Mouse (Mus musculus) hindbrain, embryonic 12.5 days (tissue): ENCODE results near the gene Hist1h2af. TPM values are rescaled to one million over a fixed set of nuclear protein-coding genes. Genes with fewer than 3 reads are reported as not detected.
"Not testable (repeated sequence)": the region's sequence is repeated elsewhere in the genome, so short reads cannot be mapped to it uniquely, and the experiment has no call there.

ENCODE experiments used
- ATAC-seq: fragments of 200-750 bp; cut with Nextera tagmentation; 2 replicates; pipeline ENCODE4 v1.8.0; 2017; ENCODE audit warnings: moderate TSS enrichment; ENCODE audit not compliant: low FRiP score
- H3K27ac ChIP-seq: fragments of 300-500 bp; sonication (generic); 2 replicates; pipeline ENCODE4 v1.5.1; 2016; ENCODE audit warnings: mild to moderate bottlenecking
- H3K27me3 ChIP-seq: fragments of 300-500 bp; sonication (generic); 2 replicates; pipeline ENCODE4 v1.6.1; 2016; ENCODE audit warnings: mild to moderate bottlenecking
- H3K36me3 ChIP-seq: fragments of 300-500 bp; sonication (generic); 2 replicates; pipeline ENCODE4 v1.6.1; 2016; ENCODE audit warnings: mild to moderate bottlenecking
- H3K4me1 ChIP-seq: fragments of 300-500 bp; sonication (generic); 2 replicates; pipeline ENCODE4 v1.6.1; 2016
- H3K4me2 ChIP-seq: fragments of 300-500 bp; sonication (generic); replicated peaks from 2 replicates; pipeline ENCODE4 v1.6.1; 2016; ENCODE audit warnings: mild to moderate bottlenecking
- H3K4me3 ChIP-seq: fragments of 300-500 bp; sonication (generic); 2 replicates; pipeline ENCODE4 v1.5.1; 2016; ENCODE audit warnings: mild to moderate bottlenecking
- H3K9ac ChIP-seq: fragments of 300-500 bp; sonication (generic); 2 replicates; pipeline ENCODE4 v1.6.1; 2016; ENCODE audit warnings: mild to moderate bottlenecking, moderate library complexity
- H3K9me3 ChIP-seq: fragments of 300-500 bp; sonication (generic); replicated peaks from 2 replicates; pipeline ENCODE4 v1.6.1; 2016; ENCODE audit warnings: mild to moderate bottlenecking
- WGBS: fragments of 180-500 bp; shearing (Covaris S2); methylation state at CpG from one replicate; pipeline ENCODE4 v1.1.7; 2016; 5-methylcytosine and 5-hydroxymethylcytosine counted together
- polyA plus RNA-seq: library from polyadenylated mRNA; unstranded; fragments of >200 nt; fragmentation: Nextera tagmentation; extraction: Ambion mirVana; gene quantifications from 2 replicates; pipeline ENCODE4 v1.2.1, GENCODE M21; 2016

Hist1h2af gene
- polyA plus RNA-seq, 1 experiment from 2014 or later, result 5.2 TPM

DNA sequence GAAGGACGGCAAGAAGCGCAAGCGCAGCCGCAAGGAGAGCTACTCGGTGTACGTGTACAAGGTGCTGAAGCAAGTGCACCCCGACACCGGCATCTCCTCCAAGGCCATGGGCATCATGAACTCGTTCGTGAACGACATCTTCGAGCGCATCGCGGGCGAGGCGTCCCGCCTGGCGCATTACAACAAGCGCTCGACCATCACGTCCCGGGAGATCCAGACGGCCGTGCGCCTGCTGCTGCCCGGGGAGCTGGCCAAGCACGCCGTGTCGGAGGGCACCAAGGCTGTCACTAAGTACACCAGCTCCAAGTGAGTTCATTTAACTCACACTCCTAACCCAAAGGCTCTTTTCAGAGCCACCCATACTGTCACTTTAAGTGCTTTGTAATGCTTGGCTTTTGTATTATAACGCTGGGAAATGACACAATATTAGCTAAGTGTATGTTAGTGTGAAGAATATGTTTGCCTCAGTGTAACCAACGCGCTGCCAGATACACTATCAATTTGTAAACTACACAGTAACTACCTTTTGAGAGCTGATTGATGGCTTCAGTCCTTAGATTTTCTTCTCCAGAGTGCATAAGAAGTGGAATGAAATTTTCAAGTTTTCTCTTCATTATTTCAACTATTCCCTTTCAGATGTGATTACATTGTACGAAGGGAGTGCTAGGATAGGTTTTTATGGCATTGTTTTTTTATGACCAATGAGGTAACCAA is 38.0 kb downstream of the Hist1h2af start:
- Histone ChIP-seq H3K4me1 (peaks cover 26% of the 10 kb centered on the region), H3K27ac (peak overlapping the region; percentile 96), H3K4me3 (peak overlapping the region; percentile 45), H3K9ac (peak overlapping the region; percentile 71), H3K4me2 (peak overlapping the region; percentile 81)
- not testable (repeated sequence) for H3K9me3 ChIP-seq, ATAC-seq, H3K27me3 ChIP-seq, H3K36me3 ChIP-seq
- WGBS, result under 1% methylated on average over 17 of the region's 34 CpGs

DNA sequence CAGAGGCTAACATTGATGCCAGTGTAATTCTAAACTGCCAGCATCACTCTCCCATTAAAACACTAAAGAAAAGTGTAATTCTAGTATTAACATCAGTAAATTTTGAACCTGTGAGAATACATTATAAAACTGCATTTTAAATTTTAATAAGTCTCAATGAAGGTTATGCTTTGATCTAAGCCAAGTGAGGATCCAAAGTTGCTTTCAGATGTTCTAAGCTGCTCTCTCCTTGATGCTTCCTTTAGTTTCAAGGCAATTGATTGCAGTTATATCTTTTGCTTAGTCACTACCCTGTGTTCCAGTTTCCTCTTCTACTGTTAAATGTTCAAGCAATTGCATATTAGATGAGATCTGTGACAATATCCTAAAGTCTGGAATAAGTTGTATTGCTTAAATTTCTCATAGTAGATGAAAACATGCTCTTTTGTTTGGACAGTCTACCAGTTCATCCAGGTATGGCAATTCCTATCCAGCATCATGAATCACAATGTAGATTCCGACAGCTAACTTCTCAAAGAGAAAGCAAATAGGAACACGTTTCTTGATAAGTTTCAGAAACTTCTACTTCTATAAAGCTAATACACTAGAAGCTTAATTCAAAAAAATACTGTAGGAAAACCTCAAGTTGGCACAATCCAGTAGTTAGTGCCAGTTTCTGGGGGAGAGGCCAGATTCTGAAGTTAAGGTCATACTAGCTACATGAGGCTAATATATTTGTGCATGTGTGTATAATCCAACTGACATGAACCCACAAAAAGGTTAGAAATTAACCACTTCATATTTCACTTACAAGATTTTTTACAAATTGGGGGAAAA is 38.7 kb downstream of the Hist1h2af start:
- Histone ChIP-seq H3K4me3 (peak overlapping the region; percentile 45), H3K4me2 (peak overlapping the region; percentile 81), H3K27ac (peak overlapping the region; percentile 96), H3K36me3 (no peaks in the 10 kb centered on the region), H3K9me3 (no peaks in the 10 kb centered on the region), H3K27me3 (no peaks in the 10 kb centered on the region), H3K9ac (peak overlapping the region; percentile 71), H3K4me1 (peaks cover 34% of the 10 kb centered on the region)
- WGBS, result 44% methylated on average over 2 of the region's 2 CpGs
- ATAC-seq, result no peak

DNA sequence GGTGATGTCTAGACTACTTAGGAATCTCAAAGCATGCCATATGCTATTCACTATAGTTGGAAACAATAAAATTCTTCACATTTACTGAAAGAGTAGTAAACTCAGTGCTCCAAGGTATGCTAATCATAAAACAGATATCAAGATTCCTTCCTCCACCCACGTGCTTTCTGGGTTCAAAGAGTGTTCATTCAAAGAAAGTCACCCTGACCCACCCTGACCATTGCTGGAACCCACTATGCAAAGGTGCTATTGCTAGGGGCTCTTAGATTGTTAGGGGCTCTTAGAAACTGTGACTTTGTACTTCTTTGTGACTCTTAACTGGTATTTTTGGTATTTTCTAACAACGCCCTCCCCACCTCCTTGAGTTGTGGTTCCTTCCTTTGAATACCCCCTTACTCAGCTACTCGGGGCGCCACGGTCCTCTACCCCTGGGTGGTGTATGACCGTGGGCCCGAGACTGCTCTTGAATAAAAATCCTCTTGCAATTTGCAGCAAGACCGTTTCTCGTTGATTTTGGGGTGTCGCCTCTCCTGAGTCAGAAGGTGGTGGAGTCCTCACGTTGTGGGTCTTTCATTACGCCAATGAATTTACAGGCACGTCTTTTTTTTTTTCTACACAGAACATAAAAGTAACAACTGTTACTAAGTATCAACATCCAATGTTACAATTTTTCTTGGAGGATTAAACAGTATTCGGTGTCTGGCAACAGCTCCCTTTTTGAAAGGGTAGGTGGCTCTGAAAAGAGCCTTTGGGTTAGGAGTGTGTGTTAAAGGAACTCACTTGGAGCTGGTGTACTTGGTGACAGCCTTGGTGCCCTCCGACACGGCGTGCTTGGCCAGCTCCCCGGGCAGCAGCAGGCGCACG is 39.6 kb downstream of the Hist1h2af start:
- Histone ChIP-seq H3K27ac (peak overlapping the region; percentile 84), H3K4me1 (peaks cover 34% of the 10 kb centered on the region), H3K4me2 (peak overlapping the region; percentile 81), H3K9ac (peak overlapping the region; percentile 51), H3K4me3 (peak overlapping the region; percentile 45)
- not testable (repeated sequence) for H3K9me3 ChIP-seq, ATAC-seq, H3K27me3 ChIP-seq, H3K36me3 ChIP-seq
- 10% methylated on average over 20 of the region's 20 CpGs for WGBS

DNA sequence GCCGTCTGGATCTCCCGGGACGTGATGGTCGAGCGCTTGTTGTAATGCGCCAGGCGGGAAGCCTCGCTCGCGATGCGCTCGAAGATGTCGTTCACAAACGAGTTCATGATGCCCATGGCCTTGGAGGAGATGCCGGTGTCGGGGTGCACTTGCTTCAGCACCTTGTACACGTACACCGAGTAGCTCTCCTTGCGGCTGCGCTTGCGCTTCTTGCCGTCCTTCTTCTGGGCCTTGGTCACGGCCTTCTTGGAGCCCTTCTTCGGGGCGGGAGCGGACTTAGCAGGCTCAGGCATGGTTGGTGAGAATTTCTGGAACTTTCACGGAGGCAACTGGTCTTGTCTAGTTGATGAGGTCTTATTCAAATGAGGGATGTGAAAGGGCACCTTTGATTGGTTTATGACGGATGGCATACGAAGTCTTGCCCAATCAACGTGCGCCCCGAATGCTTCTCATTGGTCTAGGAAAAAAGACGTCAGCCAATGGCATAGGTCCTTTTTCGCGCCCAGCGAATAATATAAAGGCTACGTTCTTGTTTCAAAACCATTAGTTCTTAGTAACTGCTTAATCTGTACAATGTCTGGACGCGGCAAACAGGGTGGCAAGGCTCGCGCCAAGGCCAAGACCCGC is 40.3 kb downstream of the Hist1h2af start, which contains the start of the genes Hist1h2bf and Hist1h2ad:
Gene Hist1h2bf (minus strand): TSS at position 299 of the 627 bp plus-strand sequence.
Gene Hist1h2ad (plus strand): TSS at position 484 of the 627 bp plus-strand sequence.
- 1% methylated on average over 34 of the region's 42 CpGs for WGBS
- Histone ChIP-seq H3K4me3 (peak within 1 kb of the TSS; percentile 45), H3K4me1 (peaks cover 34% of the 10 kb centered on the region), H3K27ac (peak within 1 kb of the TSS; percentile 87), H3K4me2 (peak within 1 kb of the TSS; percentile 81), H3K9ac (peak within 1 kb of the TSS; percentile 51)
- H3K36me3 ChIP-seq, H3K27me3 ChIP-seq, H3K9me3 ChIP-seq: not testable (repeated sequence)
- peak; percentile 93 for ATAC-seq

DNA sequence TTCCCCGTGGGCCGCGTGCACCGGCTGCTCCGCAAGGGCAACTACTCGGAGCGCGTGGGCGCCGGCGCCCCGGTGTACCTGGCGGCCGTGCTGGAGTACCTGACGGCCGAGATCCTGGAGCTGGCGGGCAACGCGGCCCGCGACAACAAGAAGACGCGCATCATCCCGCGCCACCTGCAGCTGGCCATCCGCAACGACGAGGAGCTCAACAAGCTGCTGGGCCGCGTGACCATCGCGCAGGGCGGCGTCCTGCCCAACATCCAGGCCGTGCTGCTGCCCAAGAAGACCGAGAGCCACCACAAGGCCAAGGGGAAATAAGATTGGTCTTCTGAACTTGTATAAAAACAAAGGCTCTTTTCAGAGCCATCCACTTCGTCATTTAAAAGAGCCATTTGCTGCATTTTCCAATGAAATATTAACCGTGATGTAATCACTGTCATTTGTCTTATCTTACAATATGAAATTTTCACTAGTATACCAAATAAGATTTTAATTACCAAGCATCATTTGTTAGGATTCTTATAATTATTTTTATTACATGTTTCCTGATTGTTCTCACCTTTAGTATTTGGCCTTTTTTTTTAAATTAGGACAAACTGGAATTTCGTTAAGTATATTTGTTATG is 41.0 kb downstream of the Hist1h2af start:
- ATAC-seq, result peak; percentile 8
- not testable (repeated sequence) for H3K36me3 ChIP-seq, H3K9me3 ChIP-seq, H3K27me3 ChIP-seq, H3K9ac ChIP-seq
- 0% methylated on average over 12 of the region's 39 CpGs for WGBS
- Histone ChIP-seq H3K4me2 (peak overlapping the region; percentile 81), H3K4me1 (peaks cover 34% of the 10 kb centered on the region), H3K27ac (peak overlapping the region; percentile 87), H3K4me3 (peak overlapping the region; percentile 25)

DNA sequence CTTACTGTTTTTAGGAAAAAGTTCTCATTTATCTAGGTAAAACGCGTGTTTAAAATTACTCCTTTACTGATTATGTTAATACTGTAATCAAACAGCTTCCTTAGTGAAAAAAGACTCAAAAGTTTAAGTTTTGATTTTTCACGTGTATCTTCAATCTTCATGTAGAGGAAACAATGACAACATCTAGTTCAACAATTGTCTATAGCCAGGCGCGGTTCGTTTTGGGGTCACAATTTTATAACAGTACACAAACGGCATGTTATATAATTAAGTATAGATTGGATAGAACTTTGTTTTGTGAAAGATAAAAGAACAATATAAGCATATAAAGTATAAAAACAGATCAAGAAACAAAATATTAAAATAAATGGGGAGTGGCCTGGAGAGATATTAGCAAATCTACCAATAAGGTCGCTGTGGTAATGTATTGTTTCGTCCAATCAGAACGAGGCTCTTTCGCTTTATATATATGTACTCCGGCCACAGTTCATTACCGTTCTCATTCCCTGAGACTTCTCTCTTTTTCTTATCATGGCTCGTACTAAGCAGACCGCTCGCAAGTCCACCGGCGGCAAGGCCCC is 41.7 kb downstream of the Hist1h2af start, which contains the start of gene Hist1h3d:
Gene Hist1h3d (plus strand): TSS at position 493 of the 581 bp plus-strand sequence.
- under 1% methylated on average over 18 of the region's 18 CpGs for WGBS

DNA sequence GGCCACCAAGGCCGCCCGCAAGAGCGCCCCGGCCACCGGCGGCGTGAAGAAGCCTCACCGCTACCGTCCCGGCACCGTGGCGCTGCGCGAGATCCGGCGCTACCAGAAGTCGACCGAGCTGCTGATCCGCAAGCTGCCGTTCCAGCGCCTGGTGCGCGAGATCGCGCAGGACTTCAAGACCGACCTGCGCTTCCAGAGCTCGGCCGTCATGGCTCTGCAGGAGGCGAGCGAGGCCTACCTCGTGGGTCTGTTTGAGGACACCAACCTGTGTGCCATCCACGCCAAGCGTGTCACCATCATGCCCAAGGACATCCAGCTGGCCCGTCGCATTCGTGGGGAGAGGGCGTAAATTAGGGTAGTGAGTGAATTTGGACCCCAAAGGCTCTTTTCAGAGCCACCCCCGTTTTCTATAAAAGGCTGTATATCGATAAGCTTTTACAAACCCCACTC is 42.2 kb downstream of the Hist1h2af start:
- ATAC-seq, H3K27me3 ChIP-seq, H3K9me3 ChIP-seq, H3K36me3 ChIP-seq: not testable (repeated sequence)
- peak overlapping the region; percentile 63 for H3K9ac ChIP-seq
- peaks cover 29% of the 10 kb centered on the region for H3K4me1 ChIP-seq
- WGBS, result 2% methylated on average over 11 of the region's 40 CpGs
- H3K4me3 ChIP-seq, result peak overlapping the region; percentile 44
- peak overlapping the region; percentile 83 for H3K27ac ChIP-seq
- H3K4me2 ChIP-seq, result peak overlapping the region; percentile 73

More for the DNA sequence above, 41.7 kb downstream of the Hist1h2af start, which contains the start of gene Hist1h3d:
- Histone ChIP-seq H3K9me3 (no peaks in the 10 kb centered on the region), H3K36me3 (no peaks in the 10 kb centered on the region), H3K9ac (peak within 1 kb of the TSS; percentile 63), H3K4me3 (peak within 1 kb of the TSS; percentile 44), H3K27me3 (no peaks in the 10 kb centered on the region), H3K4me2 (peak within 1 kb of the TSS; percentile 73), H3K27ac (peak within 1 kb of the TSS; percentile 87), H3K4me1 (peaks cover 29% of the 10 kb centered on the region)
- ATAC-seq, result peak; percentile 60

DNA sequence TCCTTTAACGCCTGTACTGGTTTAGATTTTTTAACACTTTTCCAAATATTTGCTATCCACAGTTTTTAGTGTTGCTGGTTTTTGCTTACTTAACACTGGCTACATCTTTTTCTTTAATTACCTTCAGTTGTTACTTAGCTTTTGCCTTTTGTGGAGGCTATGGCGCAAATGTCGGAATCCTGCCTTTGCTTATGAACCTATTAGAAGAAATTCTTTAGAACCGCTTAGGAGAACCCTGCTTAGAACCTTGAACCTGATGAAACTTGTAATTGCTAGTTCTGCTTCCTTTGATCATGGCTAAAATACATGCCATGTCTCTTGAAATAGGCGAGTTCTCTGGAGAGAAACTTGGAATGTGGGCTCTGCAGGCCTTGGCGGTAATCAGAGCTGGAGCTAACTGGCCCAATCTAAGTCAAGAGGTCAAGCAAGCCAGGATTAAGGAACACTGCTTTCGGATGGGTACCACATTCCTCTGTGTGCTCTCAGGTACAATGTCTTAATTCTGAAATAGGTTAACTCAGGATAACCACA is 42.7 kb downstream of the Hist1h2af start:
- Histone ChIP-seq H3K4me3 (peak overlapping the region; percentile 44), H3K9me3 (no peaks in the 10 kb centered on the region), H3K4me2 (peak overlapping the region; percentile 73), H3K27me3 (no peaks in the 10 kb centered on the region), H3K9ac (peak overlapping the region; percentile 63), H3K27ac (peak overlapping the region; percentile 83), H3K36me3 (no peaks in the 10 kb centered on the region), H3K4me1 (peaks cover 29% of the 10 kb centered on the region)
- WGBS, result 4% methylated on average over 7 of the region's 7 CpGs
- ATAC-seq, result no peak

DNA sequence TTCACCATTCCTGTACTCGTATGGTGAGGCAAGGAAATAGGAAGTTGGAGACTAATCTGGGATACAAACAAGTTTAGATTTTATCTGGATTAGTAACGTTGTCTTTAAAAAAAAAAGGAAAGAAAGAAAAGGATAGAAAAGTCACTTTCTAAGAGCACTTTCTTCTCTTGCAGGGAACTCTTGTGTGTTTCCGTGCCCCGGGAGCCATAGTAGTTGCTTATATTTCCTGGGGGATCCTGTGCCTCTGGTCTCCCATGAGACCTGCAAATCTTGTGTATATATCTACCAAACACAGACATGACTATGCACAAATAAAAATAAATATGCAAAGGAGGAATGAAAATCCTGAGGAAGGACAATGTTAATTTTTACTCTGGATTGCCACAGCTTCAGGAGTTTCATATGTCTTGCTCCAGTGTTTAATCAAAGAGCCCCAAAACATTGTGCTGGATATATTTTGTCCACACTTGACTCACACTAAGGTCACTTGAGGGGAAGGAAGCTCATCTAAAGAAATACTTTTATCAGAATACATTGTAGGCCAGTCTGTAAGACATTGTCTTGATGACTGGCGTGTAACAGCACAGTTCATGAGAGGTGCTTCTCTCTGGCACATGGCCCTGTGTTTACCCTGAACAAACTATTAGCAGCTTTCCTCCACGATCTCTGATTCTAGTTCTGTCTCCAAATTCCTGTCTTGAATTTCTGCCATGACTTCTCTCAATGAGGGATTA is 43.4 kb downstream of the Hist1h2af start:
- Histone ChIP-seq H3K27me3 (no peaks in the 10 kb centered on the region), H3K9me3 (no peaks in the 10 kb centered on the region), H3K4me2 (peak overlapping the region; percentile 73), H3K36me3 (no peaks in the 10 kb centered on the region), H3K4me3 (peak overlapping the region; percentile 44; the same call in 1 of the 2 replicates), H3K27ac (peak overlapping the region; percentile 83), H3K9ac (peak overlapping the region; percentile 63), H3K4me1 (peaks cover 32% of the 10 kb centered on the region)
- no peak for ATAC-seq
- 51% methylated on average over 6 of the region's 6 CpGs for WGBS

DNA sequence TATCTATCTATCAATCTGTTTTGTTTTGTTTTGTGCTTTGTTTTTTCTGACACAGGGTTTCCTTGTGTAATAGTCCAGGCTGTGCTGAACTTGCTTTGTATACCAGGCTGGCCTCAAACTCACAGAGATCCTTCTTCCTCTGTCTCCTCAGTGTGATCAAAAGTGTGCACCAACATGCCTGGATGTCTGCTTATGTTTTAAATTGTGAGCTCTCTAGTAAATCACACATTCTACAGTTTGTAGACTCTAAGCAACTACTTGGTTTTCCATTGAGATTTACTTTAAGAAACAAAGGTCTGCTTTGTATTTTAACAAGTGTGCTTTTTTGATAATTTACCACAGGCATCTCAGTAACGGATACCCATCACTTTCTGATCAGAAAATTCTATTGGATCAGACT is 44.1 kb downstream of the Hist1h2af start:
- ATAC-seq, result no peak
- H3K27me3 ChIP-seq, result no peaks in the 10 kb centered on the region
- H3K36me3 ChIP-seq, result no peaks in the 10 kb centered on the region
- H3K4me1 ChIP-seq, result peaks cover 31% of the 10 kb centered on the region
- no peak overlapping the region for H3K4me2 ChIP-seq
- H3K27ac ChIP-seq, result no peak overlapping the region
- no peaks in the 10 kb centered on the region for H3K9me3 ChIP-seq
- WGBS, result 93% methylated on average over 1 of the region's 1 CpGs
- no peak overlapping the region for H3K4me3 ChIP-seq
- H3K9ac ChIP-seq, result no peak overlapping the region
